Mouse (Mus musculus) hindbrain, postnatal 0 days (tissue): ENCODE data around the gene Fto. TPM values are rescaled to one million over a fixed set of nuclear protein-coding genes. Genes with fewer than 3 reads are reported as not detected.

ENCODE experiments used
- ATAC-seq: fragments of 200-750 bp; cut with Nextera tagmentation; 2 replicates; pipeline ENCODE4 v1.8.0; 2017; ENCODE audit warnings: mild to moderate bottlenecking, moderate TSS enrichment, moderate library complexity
- DNase-seq: peaks from one replicate; pipeline ENCODE4 v3.0.0-alpha.2; 2015; ENCODE audit warnings: low spot score
- H3K27ac ChIP-seq: fragments of 300-500 bp; sonication (generic); 2 replicates; pipeline ENCODE4 v1.5.1; 2014; ENCODE audit warnings: mild to moderate bottlenecking
- H3K27me3 ChIP-seq: fragments of 300-500 bp; sonication (generic); 2 replicates; pipeline ENCODE4 v1.6.1; 2014; ENCODE audit warnings: low read length, mixed read lengths; ENCODE audit not compliant: insufficient read depth
- H3K36me3 ChIP-seq: fragments of 300-500 bp; sonication (generic); 2 replicates; pipeline ENCODE4 v1.6.1; 2014; ENCODE audit warnings: low read length, mixed read lengths; ENCODE audit not compliant: insufficient read depth
- H3K4me1 ChIP-seq: fragments of 300-500 bp; sonication (generic); 2 replicates; pipeline ENCODE4 v1.6.1; 2014; ENCODE audit warnings: antibody characterized with exemption, low read length, mixed read lengths; ENCODE audit not compliant: insufficient read depth
- H3K4me2 ChIP-seq: fragments of 300-500 bp; sonication (generic); 2 replicates; pipeline ENCODE4 v1.6.1; 2014; ENCODE audit warnings: low read depth, mild to moderate bottlenecking, low read length, moderate library complexity, mixed read lengths
- H3K4me3 ChIP-seq: fragments of 300-500 bp; sonication (generic); 2 replicates; pipeline ENCODE4 v1.5.1; 2014; ENCODE audit warnings: low read length
- H3K9ac ChIP-seq: fragments of 300-500 bp; sonication (generic); replicated peaks from 2 replicates; pipeline ENCODE4 v1.6.1; 2014; ENCODE audit warnings: mild to moderate bottlenecking, low read length, moderate library complexity, mixed read lengths
- H3K9me3 ChIP-seq: fragments of 300-500 bp; sonication (generic); 2 replicates; pipeline ENCODE4 v1.6.1; 2016; ENCODE audit warnings: low read length, mixed read lengths
- CTCF ChIP-seq: IDR thresholded peaks from 2 replicates; pipeline ENCODE4 v1.5.1; 2016; ENCODE audit warnings: antibody characterized with exemption, control low read depth, low read depth
- WGBS: fragments of 180-500 bp; shearing (Covaris S2); extraction: QIAGEN DNeasy Blood & Tissue Kit; methylation state at CpG from one replicate; pipeline ENCODE4 v1.1.7; 2014; 5-methylcytosine and 5-hydroxymethylcytosine counted together
- polyA plus RNA-seq: library from polyadenylated mRNA; unstranded; fragments of >200 nt; fragmentation: Nextera tagmentation; extraction: Ambion mirVana; gene quantifications from 2 replicates; pipeline ENCODE4 v1.2.1, GENCODE M21; 2015
- total RNA-seq: library from RNA; depleted of rRNA; stranded (reverse); fragments of >200 nt; gene quantifications from 2 replicates; pipeline ENCODE4 v1.2.3, GENCODE M21; 2014

Gene Fto
- total and polyA plus RNA-seq, 2 experiments from 2014 or later: 80.7 to 122 TPM

GRCm38 (mm10) chr8:91632411-91632810 is 319.1 kb downstream of the Fto start:
- Histone ChIP-seq H3K9me3 (no peaks in the 10 kb centered on the region), H3K4me2 (no peak overlapping the region), H3K4me3 (no peak overlapping the region), H3K27ac (no peak overlapping the region), H3K36me3 (no peaks in the 10 kb centered on the region), H3K4me1 (peaks cover 7% of the 10 kb centered on the region), H3K27me3 (no peaks in the 10 kb centered on the region), H3K9ac (no peak overlapping the region)
- no peak for DNase-seq
- ATAC-seq: no peak
- 66% methylated on average over 8 of the region's 8 CpGs for WGBS
- TF ChIP-seq CTCF: no peak

- TF ChIP-seq CTCF: no peak
- Histone ChIP-seq H3K27me3 (no peaks in the 10 kb centered on the region), H3K4me3 (no peak overlapping the region), H3K4me2 (no peak overlapping the region), H3K36me3 (no peaks in the 10 kb centered on the region), H3K4me1 (peaks cover 3% of the 10 kb centered on the region; the same call in 1 of the 2 replicates), H3K27ac (no peak overlapping the region), H3K9ac (no peak overlapping the region), H3K9me3 (no peaks in the 10 kb centered on the region)
- no peak for DNase-seq
- no peak for ATAC-seq
- 97% methylated on average over 4 of the region's 4 CpGs for WGBS
Observed at GRCm38 (mm10) chr8:91635406-91635805, 322.1 kb downstream of the Fto start.

- TF ChIP-seq CTCF: no peak
- no peaks in the 10 kb centered on the region for H3K27me3 ChIP-seq
- WGBS: 81% methylated on average over 6 of the region's 6 CpGs
Observed at GRCm38 (mm10) chr8:91636887-91637286, 323.6 kb downstream of the Fto start.

GRCm38 (mm10) chr8:91637684-91638083 is 324.4 kb downstream of the Fto start:
- H3K27me3 ChIP-seq: no peaks in the 10 kb centered on the region
- no peak overlapping the region for H3K27ac ChIP-seq
- 81% methylated on average over 9 of the region's 9 CpGs for WGBS
- no peak for TF ChIP-seq CTCF
- no peak overlapping the region for H3K9ac ChIP-seq
- no peak overlapping the region for H3K4me3 ChIP-seq
- DNase-seq (no peak), ATAC-seq (no peak)
- no peaks in the 10 kb centered on the region for H3K36me3 ChIP-seq
- no peak overlapping the region for H3K4me2 ChIP-seq
- H3K4me1 ChIP-seq: no peaks in the 10 kb centered on the region
- H3K9me3 ChIP-seq: no peaks in the 10 kb centered on the region

More at GRCm38 (mm10) chr8:91636887-91637286, 323.6 kb downstream of the Fto start:
- H3K9me3 ChIP-seq: no peaks in the 10 kb centered on the region
- H3K4me3 ChIP-seq: no peak overlapping the region
- no peak overlapping the region for H3K27ac ChIP-seq
- no peak for ATAC-seq
- no peak overlapping the region for H3K4me2 ChIP-seq
- no peaks in the 10 kb centered on the region for H3K4me1 ChIP-seq
- H3K36me3 ChIP-seq: no peaks in the 10 kb centered on the region
- no peak overlapping the region for H3K9ac ChIP-seq
- DNase-seq: no peak

GRCm38 (mm10) chr8:91638256-91638655 is 324.9 kb downstream of the Fto start:
- WGBS: 55% methylated on average over 12 of the region's 12 CpGs
- H3K27me3 ChIP-seq: no peaks in the 10 kb centered on the region
- DNase-seq: no peak

GRCm38 (mm10) chr8:91640471-91640870 is 327.1 kb downstream of the Fto start:
- no peaks in the 10 kb centered on the region for H3K9me3 ChIP-seq
- no peak overlapping the region for H3K4me3 ChIP-seq
- no peaks in the 10 kb centered on the region for H3K27me3 ChIP-seq
- no peak overlapping the region for H3K4me2 ChIP-seq
- DNase-seq (no peak), ATAC-seq (no peak)
- H3K9ac ChIP-seq: no peak overlapping the region
- TF ChIP-seq CTCF: no peak
- H3K36me3 ChIP-seq: no peaks in the 10 kb centered on the region
- no peak overlapping the region for H3K27ac ChIP-seq
- 80% methylated on average over 7 of the region's 7 CpGs for WGBS
- H3K4me1 ChIP-seq: no peaks in the 10 kb centered on the region

More at GRCm38 (mm10) chr8:91638256-91638655, 324.9 kb downstream of the Fto start:
- Histone ChIP-seq H3K9ac (no peak overlapping the region), H3K4me1 (no peaks in the 10 kb centered on the region), H3K36me3 (no peaks in the 10 kb centered on the region), H3K9me3 (no peaks in the 10 kb centered on the region), H3K27ac (no peak overlapping the region), H3K4me3 (no peak overlapping the region), H3K4me2 (no peak overlapping the region)
- TF ChIP-seq CTCF: no peak
- no peak for ATAC-seq

GRCm38 (mm10) chr8:91645484-91645883 is 332.2 kb downstream of the Fto start:
- Histone ChIP-seq H3K9me3 (no peaks in the 10 kb centered on the region), H3K36me3 (no peaks in the 10 kb centered on the region), H3K4me1 (no peaks in the 10 kb centered on the region), H3K4me3 (no peak overlapping the region), H3K27ac (no peak overlapping the region), H3K27me3 (no peaks in the 10 kb centered on the region), H3K4me2 (no peak overlapping the region), H3K9ac (no peak overlapping the region)
- ATAC-seq: no peak
- no peak for DNase-seq
- no peak for TF ChIP-seq CTCF
- 49% methylated on average over 2 of the region's 2 CpGs for WGBS
